12 mouse cellular contexts compared by ENCODE assay signal in genomic region chr19:34656511-34657298, GRCm38 (mm10). TPM values are rescaled to one million over a fixed set of nuclear protein-coding genes. Genes with fewer than 3 reads are reported as not detected.
DNase-seq lines count a peak whose midpoint lies in the region; ATAC-seq lines count a peak whose summit lies in the region.
"Had no signal": no experiment of that assay in that cellular context is flagged by ENCODE, and none has a peak within 500 bp of the region (broad histone marks: within the 10 kb centered on the region; RNA-seq: fewer than 3 reads in every experiment).

No protein-coding gene starts in this region.

- H3K4me1 ChIP-seq in heart, embryonic 14.5 days (ENCODE audit: control insufficient read depth in 2 of 2, insufficient read depth in 2 of 2, low read length in 2 of 2): peaks cover 0 to 12% of the 10 kb centered on the region in 2 experiments; a peak in 3 of 4 replicates
- H3K4me1 ChIP-seq in liver, embryonic 13.5 days (replicated peaks): peaks cover 54% of the 10 kb centered on the region

- WGBS in heart, embryonic 14.5 days: 7% methylated on average over 2 of the region's 2 CpGs
- WGBS in liver, embryonic 13.5 days (ENCODE audit: insufficient replicate concordance): 3% methylated on average over 2 of the region's 2 CpGs

- ATAC-seq in heart, embryonic 14.5 days (ENCODE audit: insufficient number of reproducible peaks, insufficient read depth, low FRiP score, low read depth): peak; percentile 35; the same call in 1 of the 2 replicates
- ATAC-seq in liver, embryonic 13.5 days (ENCODE audit: low read depth): peak; percentile 99
- ATAC-seq: hindbrain, postnatal 0 days had no signal

- H3K9ac ChIP-seq in heart, embryonic 14.5 days (ENCODE audit: low read length): no peak overlapping the region
- H3K9ac ChIP-seq in liver, embryonic 13.5 days: peak overlapping the region; percentile 49

- H3K4me2 ChIP-seq in heart, embryonic 14.5 days (ENCODE audit: low read length): no peak overlapping the region
- H3K4me2 ChIP-seq in liver, embryonic 13.5 days: peak overlapping the region; percentile 55

- H3K27me3 ChIP-seq in heart, embryonic 14.5 days (ENCODE audit: control insufficient read depth, insufficient read depth, low read length): no peaks in the 10 kb centered on the region
- no peaks in the 10 kb centered on the region for H3K27me3 ChIP-seq in liver, embryonic 13.5 days

- DNase-seq in heart, postnatal 4 days: no peak
- peak; percentile 29 for DNase-seq in ES-CJ7 (ENCODE audit: low read depth, low spot score)
- DNase-seq in c-Kit-positive CD71-positive TER-119-positive erythroid progenitor cells, embryonic 14.5 days (ENCODE audit: low spot score): peak; percentile 74
- peak; percentile 73 for DNase-seq in liver, embryonic 13.5 days
- DNase-seq in frontal cortex, adult 2 months (ENCODE audit: extremely low spot score in 1 of 2, low spot score in 1 of 2): no peak
- DNase-seq in MN1 (ENCODE audit: low spot score): no peak
- no peak for DNase-seq in lung, postnatal 14 days
- DNase-seq: layer of hippocampus, postnatal 36 days; lung, postnatal 36 days; thymus, adult 2 months had no signal

- no peaks in the 10 kb centered on the region for H3K36me3 ChIP-seq in heart, embryonic 14.5 days (ENCODE audit: control insufficient read depth, insufficient read depth, low read length)
- H3K36me3 ChIP-seq in liver, embryonic 13.5 days: no peaks in the 10 kb centered on the region

- H3K4me3 ChIP-seq in heart, embryonic 14.5 days (ENCODE audit: control insufficient read depth in 1 of 2, insufficient read depth in 1 of 2, low read depth in 1 of 2, low read length in 2 of 2): no peak overlapping the region
- peak overlapping the region; percentile 25; the same call in 1 of the 2 replicates for H3K4me3 ChIP-seq in liver, embryonic 13.5 days (replicated peaks)

- no peak overlapping the region for H3K27ac ChIP-seq in heart, embryonic 14.5 days (replicated peaks in 1 of 2; ENCODE audit: control insufficient read depth in 1 of 2, insufficient read depth in 1 of 2, low read depth in 2 of 2, low read length in 2 of 2)
- peak overlapping the region; percentile 94 for H3K27ac ChIP-seq in liver, embryonic 13.5 days
- H3K27ac ChIP-seq: hindbrain, postnatal 0 days had no signal

- H3K9me3 ChIP-seq in heart, embryonic 14.5 days (ENCODE audit: control insufficient read depth, low read length): no peaks in the 10 kb centered on the region
- H3K9me3 ChIP-seq in liver, embryonic 13.5 days (replicated peaks): no peaks in the 10 kb centered on the region

RNA-seq across cellular contexts. Expression of gene Ifit1, which starts 16.0 kb away (rescaled TPM):
- 0.43 and 1.1 TPM in 2 replicates for polyA plus RNA-seq in heart, embryonic 14.5 days (2014; fragmentation: Nextera tagmentation; extraction: Ambion mirVana)
- under 1 TPM; 0.17 to 0.25 TPM for total RNA-seq in heart, postnatal 4 days (2021)
- 0.85 and 1.3 TPM in 2 replicates for polyA plus RNA-seq in liver, embryonic 13.5 days (2015; fragmentation: Nextera tagmentation; extraction: Ambion mirVana)
- 5.8 and 5.9 TPM in 2 replicates for polyA plus RNA-seq in frontal cortex, adult 2 months (2012; rRNA removed)

RNA-seq across cellular contexts. Expression of gene Ifit1bl2, which starts 16.2 kb away (rescaled TPM):
- polyA plus RNA-seq in heart, embryonic 14.5 days (2014; fragmentation: Nextera tagmentation; extraction: Ambion mirVana): 1.0 and 1.1 TPM in 2 replicates
- under 1 TPM; 0.43 to 0.81 TPM for total RNA-seq in heart, postnatal 4 days (2021)
- 0.02 and 0.03 TPM in 2 replicates for polyA plus RNA-seq in liver, embryonic 13.5 days (2015; fragmentation: Nextera tagmentation; extraction: Ambion mirVana)
- 0.42 and 0.48 TPM in 2 replicates for polyA plus RNA-seq in frontal cortex, adult 2 months (2012; rRNA removed)

RNA-seq across cellular contexts. Expression of gene Ifit3b, which starts 48.9 kb away (rescaled TPM):
- polyA plus RNA-seq in heart, embryonic 14.5 days (2014; fragmentation: Nextera tagmentation; extraction: Ambion mirVana): 0.30 and 0.54 TPM in 2 replicates
- total RNA-seq in heart, postnatal 4 days (2021): under 1 TPM in 1 of 2 experiments, not detected in 1; 0.45 TPM
- 0.38 and 0.58 TPM in 2 replicates for polyA plus RNA-seq in liver, embryonic 13.5 days (2015; fragmentation: Nextera tagmentation; extraction: Ambion mirVana)
- polyA plus RNA-seq in frontal cortex, adult 2 months (2012; rRNA removed): 8.1 and 8.4 TPM in 2 replicates

RNA-seq across cellular contexts. Expression of gene Ifit1bl1, which starts 54.9 kb away (rescaled TPM):
- 2.3 and 2.6 TPM in 2 replicates for polyA plus RNA-seq in heart, embryonic 14.5 days (2014; fragmentation: Nextera tagmentation; extraction: Ambion mirVana)
- total RNA-seq in heart, postnatal 4 days (2021): 1 to 10 TPM; 1.8 to 2.2 TPM
- 0.17 and 0.19 TPM in 2 replicates for polyA plus RNA-seq in liver, embryonic 13.5 days (2015; fragmentation: Nextera tagmentation; extraction: Ambion mirVana)
- 2.0 and 2.7 TPM in 2 replicates for polyA plus RNA-seq in frontal cortex, adult 2 months (2012; rRNA removed)

Comparison
In these comparisons a context has a peak if more than half of its experiments do, and no peak if none do; other contexts are left out.
1. DNase-seq: peak in ES-CJ7 (single experiment), c-Kit-positive CD71-positive TER-119-positive erythroid progenitor cells, embryonic 14.5 days (single experiment) and liver, embryonic 13.5 days (single experiment); none in heart, postnatal 4 days (single experiment), frontal cortex, adult 2 months (0 of 2), MN1 (single experiment) and lung, postnatal 14 days (single experiment).